Mouse (Mus musculus) erythroblast, embryonic 14.5 days (primary cell): ENCODE measurements around the gene Spdya. TPM values are rescaled to one million over a fixed set of nuclear protein-coding genes. Genes with fewer than 3 reads are reported as not detected.
"Not testable (repeated sequence)": the region's sequence is repeated elsewhere in the genome, so short reads cannot be mapped to it uniquely, and the experiment has no call there.

ENCODE experiments used
- H3K27me3 ChIP-seq: 2 replicates; pipeline ENCODE4 v1.6.1; 2012; ENCODE audit warnings: inconsistent platforms; ENCODE audit not compliant: control insufficient read depth
- H3K36me3 ChIP-seq: 2 replicates; pipeline ENCODE4 v1.6.1; 2012; ENCODE audit warnings: mild to moderate bottlenecking, inconsistent platforms; ENCODE audit not compliant: control insufficient read depth
- H3K4me1 ChIP-seq: 2 replicates; pipeline ENCODE4 v1.6.1; 2012; ENCODE audit warnings: inconsistent platforms; ENCODE audit not compliant: control insufficient read depth
- H3K4me3 ChIP-seq: replicated peaks from 2 replicates; pipeline ENCODE3; 2012; ENCODE audit warnings: moderate library complexity, mild to moderate bottlenecking, inconsistent platforms
- H3K9me3 ChIP-seq: 2 replicates; pipeline ENCODE4 v1.6.1; 2012; ENCODE audit warnings: low read length, inconsistent platforms, mixed read lengths; ENCODE audit not compliant: control insufficient read depth
- GATA1 ChIP-seq: IDR thresholded peaks from 2 replicates; pipeline ENCODE4 v1.6.1; 2012; ENCODE audit warnings: low read length, inconsistent platforms, mixed read lengths
- TAL1 ChIP-seq: IDR thresholded peaks from 3 replicates; pipeline ENCODE4 v1.6.1; 2012; ENCODE audit warnings: low read length, inconsistent platforms, mixed read lengths
- polyA plus RNA-seq: library from polyadenylated mRNA; stranded (reverse); fragments of >175 nt; gene quantifications from 2 replicates; pipeline ENCODE4 v1.2.3, GENCODE M21; 2012

The Spdya gene
- not detected in 2 replicates for polyA plus RNA-seq

DNA sequence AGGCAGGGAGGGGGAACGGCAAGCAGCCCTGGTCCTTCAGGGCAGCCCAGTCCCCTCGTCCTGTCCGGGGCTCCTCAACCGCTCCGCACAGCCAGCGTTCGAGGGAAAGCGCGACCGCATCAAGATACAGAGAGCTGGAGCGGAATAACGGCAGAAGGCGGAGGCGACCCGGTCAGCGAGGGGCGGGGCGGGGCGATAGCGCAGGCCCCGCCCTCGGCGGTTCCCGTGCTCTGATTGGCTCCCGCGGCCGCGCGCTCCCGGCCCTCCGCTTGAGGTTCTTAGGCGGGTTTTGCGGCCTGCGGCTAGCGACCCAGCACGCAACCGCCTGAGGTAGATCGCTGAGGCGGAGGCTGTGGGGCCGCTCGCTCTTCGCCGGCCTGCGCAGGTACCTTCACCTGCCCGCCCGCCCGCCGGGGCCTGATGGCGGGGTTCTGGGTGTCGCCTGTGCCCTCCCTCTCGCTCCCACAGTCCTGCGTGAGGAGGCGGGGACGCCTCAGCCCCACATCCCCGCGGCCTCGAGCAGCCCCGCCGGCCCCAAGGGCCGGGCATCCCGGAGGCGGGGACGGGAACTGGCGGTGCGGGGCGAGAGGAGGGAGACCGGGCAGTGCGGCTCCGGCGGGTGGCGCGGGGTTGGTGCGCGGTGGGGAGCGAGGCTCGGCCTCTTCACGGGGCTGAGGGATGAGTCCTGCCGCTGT, at the start of gene Spdya:
Gene Spdya (plus strand): TSS at position 305 of the 695 bp plus-strand sequence.
- Histone ChIP-seq H3K9me3 (no peaks in the 10 kb centered on the region), H3K27me3 (peaks cover 73% of the 10 kb centered on the region), H3K4me3 (peak within 1 kb of the TSS; percentile 74), H3K36me3 (no peaks in the 10 kb centered on the region), H3K4me1 (peaks cover 19% of the 10 kb centered on the region)
- TF ChIP-seq TAL1 (no peak), GATA1 (peak; percentile 32; the same call in 1 of the 2 replicates)

DNA sequence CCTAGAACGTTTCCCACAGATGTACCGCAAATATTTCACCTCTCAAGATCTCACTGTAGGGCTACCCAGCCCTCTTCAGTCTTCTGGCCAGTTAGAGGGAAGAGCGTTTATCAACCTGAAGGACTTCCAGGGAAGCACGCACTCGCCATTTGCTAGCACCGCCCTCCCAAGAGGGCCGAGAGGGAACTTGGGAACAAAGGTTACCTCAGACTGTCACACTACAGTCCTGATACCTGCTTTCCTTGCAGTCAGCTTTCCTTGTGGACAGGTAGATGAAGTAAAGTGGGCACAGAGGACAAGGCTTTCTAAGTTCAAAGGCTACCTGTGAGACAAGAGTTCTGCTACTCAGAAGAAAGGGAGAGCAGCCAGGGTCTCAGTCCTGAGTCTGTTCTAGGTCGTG, 45.0 kb upstream of the Spdya start:
- no peaks in the 10 kb centered on the region for H3K27me3 ChIP-seq
- H3K36me3 ChIP-seq = peaks cover 100% of the 10 kb centered on the region
- no peak overlapping the region for H3K4me3 ChIP-seq
- peaks cover 13% of the 10 kb centered on the region for H3K4me1 ChIP-seq
- no peak for TF ChIP-seq TAL1
- no peak for TF ChIP-seq GATA1
- no peaks in the 10 kb centered on the region for H3K9me3 ChIP-seq

DNA sequence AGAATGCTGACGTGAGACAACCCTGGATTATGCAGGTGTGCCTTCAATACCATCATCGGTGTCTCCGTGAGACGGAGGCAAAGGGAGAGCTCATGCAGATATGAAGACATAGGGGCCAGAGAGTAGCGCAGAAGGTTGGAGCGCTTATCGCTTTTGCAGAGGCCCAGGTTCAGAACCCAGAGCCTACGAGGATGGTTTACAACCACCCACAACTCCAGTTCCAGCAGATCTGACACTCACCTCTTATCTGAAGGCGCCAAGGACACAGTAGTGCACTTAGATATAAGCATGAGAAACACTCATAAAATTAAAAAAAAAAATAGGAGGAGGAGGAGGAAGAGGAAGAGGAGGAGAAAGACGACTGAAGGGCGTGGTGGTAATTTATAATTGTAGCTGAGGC, 41.6 kb upstream of the Spdya start:
- H3K9me3 ChIP-seq = no peaks in the 10 kb centered on the region
- H3K4me3 ChIP-seq = no peak overlapping the region
- H3K4me1 ChIP-seq = peaks cover 13% of the 10 kb centered on the region
- H3K27me3 ChIP-seq = no peaks in the 10 kb centered on the region
- peaks cover 100% of the 10 kb centered on the region for H3K36me3 ChIP-seq
- TF ChIP-seq TAL1 (no peak), GATA1 (no peak)

DNA sequence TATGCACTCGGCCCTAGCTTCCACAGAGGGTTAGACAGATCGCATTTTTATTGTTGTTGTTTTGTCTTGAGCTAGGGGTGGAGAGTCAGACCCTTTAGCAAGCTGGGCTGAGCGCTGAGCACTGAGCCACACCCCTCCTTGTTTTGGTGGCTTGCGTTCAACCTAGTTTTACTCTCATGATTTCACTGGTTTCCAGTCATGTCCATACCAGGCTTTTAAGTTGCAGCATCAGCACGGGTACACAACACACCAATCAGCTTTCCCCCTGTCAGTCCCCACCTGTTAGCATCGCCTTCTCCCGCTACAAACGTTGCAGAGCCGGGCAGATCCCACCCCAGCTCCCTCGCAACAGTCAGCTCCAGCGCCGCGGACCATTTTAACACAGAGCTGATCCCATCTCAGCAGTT, 25.6 kb upstream of the Spdya start:
- TF ChIP-seq TAL1 = no peak
- no peak for TF ChIP-seq GATA1
- H3K9me3 ChIP-seq = no peaks in the 10 kb centered on the region

DNA sequence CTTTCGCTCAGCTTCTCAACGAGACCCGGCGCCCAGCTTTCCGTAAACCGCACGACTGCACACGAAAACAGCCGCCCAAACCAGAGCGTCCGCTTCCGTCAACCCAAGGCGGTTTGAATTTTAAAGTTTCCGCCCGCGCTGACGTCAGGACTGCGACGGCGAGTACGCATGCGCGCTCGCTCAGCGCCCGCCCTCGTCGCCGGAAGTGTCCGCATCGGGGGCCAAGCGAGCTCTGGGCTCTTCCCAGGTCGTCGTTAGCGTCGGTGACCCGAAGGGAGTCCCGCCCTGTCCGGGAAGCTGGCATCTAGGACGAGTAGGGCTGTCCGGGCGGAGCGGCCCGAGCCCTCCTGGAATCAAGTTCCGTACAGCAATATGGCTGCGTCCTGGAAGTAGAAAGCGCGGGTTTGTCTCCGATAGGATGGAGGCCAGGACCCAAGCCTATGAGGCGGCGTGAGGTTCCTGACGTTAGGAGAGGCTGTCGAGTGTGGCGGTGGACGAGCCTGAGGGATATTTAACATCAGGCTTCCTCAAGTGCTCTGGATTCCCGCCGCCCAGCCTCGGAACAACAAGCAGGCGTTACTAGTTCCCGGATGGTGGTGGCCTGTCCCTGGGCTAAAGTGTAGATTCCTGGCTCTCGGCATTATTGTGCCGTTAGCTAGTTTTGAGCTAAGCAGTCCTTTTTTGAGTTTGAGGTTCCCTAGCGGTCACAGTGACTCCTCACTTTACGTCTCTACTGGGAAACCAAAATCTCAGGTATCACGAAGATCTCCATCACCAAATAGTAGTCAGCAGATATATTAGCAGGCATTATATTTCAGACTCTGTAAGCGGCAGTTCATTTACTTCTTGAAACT, 24.9 kb upstream of the Spdya start, which contains the start of gene Ndc80:
Gene Ndc80 (minus strand): TSS at position 147 of the 854 bp plus-strand sequence.
- TF ChIP-seq TAL1 (no peak), GATA1 (no peak)
- Histone ChIP-seq H3K9me3 (no peaks in the 10 kb centered on the region), H3K4me3 (peak within 1 kb of the TSS; percentile 70), H3K4me1 (peaks cover 27% of the 10 kb centered on the region), H3K36me3 (peaks cover 36% of the 10 kb centered on the region), H3K27me3 (no peaks in the 10 kb centered on the region)

More for the DNA sequence above, 25.6 kb upstream of the Spdya start:
- Histone ChIP-seq H3K27me3 (no peaks in the 10 kb centered on the region), H3K4me3 (peak overlapping the region; percentile 70), H3K36me3 (peaks cover 42% of the 10 kb centered on the region), H3K4me1 (peaks cover 27% of the 10 kb centered on the region)

DNA sequence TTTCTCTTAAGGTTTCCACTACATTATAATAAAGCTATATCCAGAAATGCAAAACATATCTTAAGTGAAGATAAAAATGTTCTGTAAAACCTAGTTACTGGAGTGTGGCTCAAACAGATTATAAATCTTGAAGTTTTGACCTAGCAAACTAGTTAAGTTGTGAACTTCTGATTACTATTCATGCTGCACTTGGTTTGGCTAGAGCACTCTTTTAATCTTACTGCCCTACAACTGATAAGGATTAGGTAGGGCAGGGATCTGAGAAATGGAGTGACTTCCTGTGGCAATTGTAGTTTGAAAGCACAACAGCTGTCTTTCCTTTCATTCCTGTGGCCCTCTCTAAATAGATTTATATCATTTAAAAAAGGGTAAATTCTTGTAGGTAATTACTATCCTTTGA, 23.8 kb upstream of the Spdya start:
- no peak for TF ChIP-seq GATA1
- TF ChIP-seq TAL1 = no peak
- Histone ChIP-seq H3K4me1 (peaks cover 27% of the 10 kb centered on the region), H3K36me3 (peaks cover 25% of the 10 kb centered on the region), H3K27me3 (no peaks in the 10 kb centered on the region), H3K9me3 (no peaks in the 10 kb centered on the region), H3K4me3 (peak overlapping the region; percentile 70)

DNA sequence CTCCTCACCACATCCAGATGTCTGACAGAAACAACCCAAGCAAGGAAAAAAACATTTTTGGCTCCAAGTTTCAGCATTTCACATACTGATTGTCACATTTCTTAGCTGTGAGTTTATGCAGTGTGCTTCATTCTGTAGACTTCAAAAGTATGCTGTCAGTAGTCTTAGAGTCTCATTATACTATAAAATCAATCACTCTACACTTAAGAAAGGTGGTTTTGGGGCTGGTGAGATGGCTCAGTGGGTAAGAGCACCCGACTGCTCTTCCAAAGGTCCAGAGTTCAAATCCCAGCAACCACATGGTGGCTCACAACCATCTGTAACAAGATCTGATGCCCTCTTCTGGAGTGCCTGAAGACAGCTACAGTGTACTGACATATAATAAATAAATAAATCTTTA, 16.3 kb upstream of the Spdya start:
- H3K36me3 ChIP-seq, H3K4me1 ChIP-seq, H3K9me3 ChIP-seq, H3K4me3 ChIP-seq, H3K27me3 ChIP-seq: not testable (repeated sequence)

DNA sequence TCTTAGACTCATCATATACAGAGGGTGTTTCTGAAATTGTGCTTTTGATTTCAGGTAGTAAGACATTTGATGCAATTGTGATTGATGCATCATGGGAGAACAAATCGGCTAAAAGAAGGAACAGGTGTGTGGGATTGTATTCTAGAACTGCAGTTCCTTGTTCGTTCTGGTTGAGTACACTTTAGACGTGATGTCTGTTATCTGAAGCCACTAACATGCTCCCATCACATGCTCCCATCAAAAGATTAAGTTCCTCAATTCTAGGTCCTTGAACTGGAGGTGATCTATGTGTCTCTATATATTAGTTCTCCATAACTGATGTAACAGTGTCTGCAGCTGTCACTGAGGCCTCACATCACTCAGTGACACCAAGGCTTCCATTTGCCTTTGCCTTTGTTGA, 14.7 kb upstream of the Spdya start:
- H3K9me3 ChIP-seq = no peaks in the 10 kb centered on the region
- no peaks in the 10 kb centered on the region for H3K36me3 ChIP-seq
- H3K27me3 ChIP-seq = no peaks in the 10 kb centered on the region
- TF ChIP-seq GATA1 = no peak
- no peak for TF ChIP-seq TAL1
- H3K4me3 ChIP-seq = no peak overlapping the region
- no peaks in the 10 kb centered on the region for H3K4me1 ChIP-seq

DNA sequence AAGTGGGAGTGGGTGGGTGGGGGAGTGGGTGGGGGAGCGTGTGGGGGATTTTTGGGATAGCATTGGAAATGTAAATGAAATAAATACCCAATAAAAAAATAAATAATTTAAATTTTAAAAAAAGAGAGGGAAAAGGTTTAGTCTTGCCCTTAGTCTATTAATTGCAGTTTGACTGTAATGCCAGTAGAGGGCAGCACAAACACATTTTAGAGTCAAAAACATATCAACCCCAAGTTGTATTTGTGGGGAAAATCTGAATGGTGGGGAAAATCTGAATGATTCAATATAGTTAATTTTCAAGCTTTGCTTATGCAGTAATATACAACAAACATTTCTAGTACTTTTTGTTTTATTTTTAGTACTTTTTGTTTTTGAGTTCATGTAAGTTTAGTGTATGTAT, 3.3 kb upstream of the Spdya start:
- H3K36me3 ChIP-seq = no peaks in the 10 kb centered on the region
- TF ChIP-seq TAL1 (no peak), GATA1 (no peak)
- H3K9me3 ChIP-seq = no peaks in the 10 kb centered on the region
- no peak overlapping the region for H3K4me3 ChIP-seq
- peaks cover 45% of the 10 kb centered on the region for H3K27me3 ChIP-seq
- peaks cover 19% of the 10 kb centered on the region for H3K4me1 ChIP-seq
